Mouse (Mus musculus): ENCODE data around the gene Hist3h2ba. TPM values are rescaled to one million over a fixed set of nuclear protein-coding genes. Genes with fewer than 3 reads are reported as not detected.

Gene Hist3h2ba
- polyA plus RNA-seq, 1 experiment from 2014 or later = 29.9 TPM

DNA sequence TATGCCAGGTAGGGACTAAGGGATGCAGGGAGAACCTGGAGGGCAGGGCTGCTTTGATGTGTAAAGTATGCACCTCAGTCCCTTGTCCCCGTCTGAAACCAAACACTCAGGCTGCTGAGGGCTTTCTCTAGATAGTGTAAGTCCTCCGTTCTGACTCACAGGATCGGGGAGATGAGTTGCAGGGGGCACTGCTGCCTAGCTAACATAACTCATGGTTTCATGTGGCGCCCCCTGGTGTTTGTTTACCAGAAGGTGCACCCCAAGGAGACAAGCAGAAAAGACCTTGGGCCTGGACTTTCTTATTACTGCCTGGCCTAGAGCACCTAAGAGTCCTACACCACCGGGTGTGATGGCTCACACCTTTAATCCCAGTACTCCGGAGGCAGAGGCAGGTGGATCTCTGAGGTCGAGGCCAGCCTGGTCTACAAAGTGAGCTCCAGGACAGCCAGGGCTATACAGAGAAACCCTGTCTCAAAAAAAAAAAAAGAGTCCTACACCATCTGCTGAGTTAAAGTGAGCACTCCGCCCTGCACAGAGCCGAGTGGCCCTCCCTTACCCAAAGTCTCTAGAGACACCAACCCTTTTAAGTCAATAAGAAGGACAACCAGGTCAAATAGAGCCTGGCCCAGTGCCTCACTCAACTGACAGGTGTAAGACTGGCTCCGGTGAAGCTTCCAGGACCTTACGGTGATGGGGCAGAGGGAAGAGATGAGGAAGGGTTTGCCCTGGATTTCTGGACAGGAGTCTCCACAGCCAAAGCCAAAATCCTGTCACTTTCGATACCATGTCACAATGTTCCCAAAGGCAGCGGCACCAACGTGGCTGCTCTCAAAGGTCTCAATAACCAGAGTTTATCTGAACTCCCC lies 31.6 kb upstream of the Hist3h2ba start:
- Histone ChIP-seq H3K36me3 (ENCODE audit: control insufficient read depth, insufficient read depth, low read length) (no peaks in the 10 kb centered on the region), H3K9me3 (ENCODE audit: control insufficient read depth, low read length) (no peaks in the 10 kb centered on the region), H3K27me3 (ENCODE audit: control insufficient read depth, insufficient read depth, low read length) (no peaks in the 10 kb centered on the region), H3K4me2 (replicated peaks; ENCODE audit: low read depth, low read length) (no peak overlapping the region), H3K4me1 (ENCODE audit: control insufficient read depth, insufficient read depth, low read length) (peaks cover 6% of the 10 kb centered on the region; the same call in 1 of the 2 replicates), H3K4me3 (ENCODE audit: low read length) (no peak overlapping the region), H3K27ac (ENCODE audit: low read depth, low read length) (no peak overlapping the region), H3K9ac (ENCODE audit: low read depth, low read length) (no peak overlapping the region)
- WGBS = 54% methylated on average over 14 of the region's 14 CpGs
- no peak for ATAC-seq (ENCODE audit: low FRiP score, low TSS enrichment)

DNA sequence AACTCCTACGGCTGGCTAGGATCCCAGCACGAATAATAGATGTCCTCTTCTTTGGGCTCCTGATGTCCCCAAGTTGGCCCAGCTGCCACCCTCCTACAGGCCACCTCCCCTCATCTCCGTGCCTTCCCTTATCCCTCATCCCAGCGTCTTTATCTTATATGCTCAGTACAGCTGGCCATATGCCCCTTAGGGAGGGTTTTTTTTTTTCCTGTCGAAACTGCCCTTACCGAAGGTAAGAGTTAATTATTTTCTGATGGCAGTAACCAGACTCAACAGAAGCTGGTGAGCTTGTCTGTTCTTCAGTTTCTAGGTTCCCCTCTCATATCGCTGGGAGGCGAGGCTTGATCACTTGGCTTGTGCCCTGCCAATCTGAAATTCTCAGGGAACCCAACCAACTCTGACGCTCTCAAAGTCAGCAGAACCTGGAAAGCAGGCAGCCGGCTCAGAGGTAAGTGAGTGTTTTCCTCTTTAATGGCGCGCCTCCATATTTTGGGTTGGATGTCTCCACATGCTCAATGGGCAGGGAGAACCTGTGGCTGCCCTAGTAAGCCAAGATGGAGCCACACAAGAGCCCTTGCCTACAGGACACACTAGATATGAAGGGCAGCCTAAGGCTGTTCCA lies 30.9 kb upstream of the Hist3h2ba start, which contains the start of gene Btnl10:
TSS of gene Btnl10 (plus strand) at position 164 of the 622 bp plus-strand sequence.
- Histone ChIP-seq H3K27me3 (ENCODE audit: control insufficient read depth, insufficient read depth, low read length) (no peaks in the 10 kb centered on the region), H3K4me3 (ENCODE audit: low read length) (no peak within 1 kb of the TSS), H3K27ac (ENCODE audit: low read depth, low read length) (no peak within 1 kb of the TSS), H3K4me1 (ENCODE audit: control insufficient read depth, insufficient read depth, low read length) (peaks cover 6% of the 10 kb centered on the region; the same call in 1 of the 2 replicates), H3K9ac (ENCODE audit: low read depth, low read length) (no peak within 1 kb of the TSS), H3K9me3 (ENCODE audit: control insufficient read depth, low read length) (no peaks in the 10 kb centered on the region), H3K4me2 (replicated peaks; ENCODE audit: low read depth, low read length) (no peak within 1 kb of the TSS), H3K36me3 (ENCODE audit: control insufficient read depth, insufficient read depth, low read length) (no peaks in the 10 kb centered on the region)
- no peak for ATAC-seq (ENCODE audit: low FRiP score, low TSS enrichment)
- WGBS = 82% methylated on average over 12 of the region's 12 CpGs

DNA sequence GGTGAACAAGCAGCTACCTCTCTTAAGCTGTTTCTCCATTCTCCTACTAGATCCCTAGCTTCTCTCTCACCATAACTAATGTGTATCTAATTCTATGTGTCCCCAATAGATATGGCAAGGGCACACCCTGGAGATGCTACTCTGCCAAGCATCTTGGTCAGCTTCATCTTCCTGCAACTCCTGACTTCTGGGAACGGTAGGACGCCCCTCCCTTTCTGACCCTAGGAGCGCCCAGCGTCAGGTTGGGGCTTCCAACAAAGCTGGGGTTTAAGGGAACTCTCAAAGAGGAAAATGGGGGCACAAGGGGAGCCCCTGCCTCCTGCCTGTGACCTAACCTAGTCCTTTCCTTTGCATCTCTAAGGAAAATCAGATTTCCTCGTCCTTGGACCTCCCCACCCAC lies 30.0 kb upstream of the Hist3h2ba start:
- H3K4me3 ChIP-seq (ENCODE audit: low read length) = no peak overlapping the region
- no peaks in the 10 kb centered on the region for H3K9me3 ChIP-seq (ENCODE audit: control insufficient read depth, low read length)
- no peak overlapping the region for H3K27ac ChIP-seq (ENCODE audit: low read depth, low read length)
- H3K4me1 ChIP-seq (ENCODE audit: control insufficient read depth, insufficient read depth, low read length) = peaks cover 6% of the 10 kb centered on the region; the same call in 1 of the 2 replicates
- H3K36me3 ChIP-seq (ENCODE audit: control insufficient read depth, insufficient read depth, low read length) = no peaks in the 10 kb centered on the region
- no peaks in the 10 kb centered on the region for H3K27me3 ChIP-seq (ENCODE audit: control insufficient read depth, insufficient read depth, low read length)
- WGBS = 70% methylated on average over 5 of the region's 5 CpGs
- no peak overlapping the region for H3K9ac ChIP-seq (ENCODE audit: low read depth, low read length)
- no peak for ATAC-seq (ENCODE audit: low FRiP score, low TSS enrichment)
- no peak overlapping the region for H3K4me2 ChIP-seq (replicated peaks; ENCODE audit: low read depth, low read length)

GRCm38 (mm10) chr11:58922420-58922819 lies 26.3 kb upstream of the Hist3h2ba start:
- Histone ChIP-seq H3K4me1 (ENCODE audit: control insufficient read depth, insufficient read depth, low read length) (no peaks in the 10 kb centered on the region), H3K36me3 (ENCODE audit: control insufficient read depth, insufficient read depth, low read length) (no peaks in the 10 kb centered on the region), H3K4me2 (replicated peaks; ENCODE audit: low read depth, low read length) (no peak overlapping the region), H3K27ac (ENCODE audit: low read depth, low read length) (no peak overlapping the region), H3K9ac (ENCODE audit: low read depth, low read length) (no peak overlapping the region), H3K27me3 (ENCODE audit: control insufficient read depth, insufficient read depth, low read length) (no peaks in the 10 kb centered on the region), H3K9me3 (ENCODE audit: control insufficient read depth, low read length) (no peaks in the 10 kb centered on the region), H3K4me3 (ENCODE audit: low read length) (no peak overlapping the region)
- ATAC-seq (ENCODE audit: low FRiP score, low TSS enrichment) = no peak
- 81% methylated on average over 9 of the region's 9 CpGs for WGBS

DNA sequence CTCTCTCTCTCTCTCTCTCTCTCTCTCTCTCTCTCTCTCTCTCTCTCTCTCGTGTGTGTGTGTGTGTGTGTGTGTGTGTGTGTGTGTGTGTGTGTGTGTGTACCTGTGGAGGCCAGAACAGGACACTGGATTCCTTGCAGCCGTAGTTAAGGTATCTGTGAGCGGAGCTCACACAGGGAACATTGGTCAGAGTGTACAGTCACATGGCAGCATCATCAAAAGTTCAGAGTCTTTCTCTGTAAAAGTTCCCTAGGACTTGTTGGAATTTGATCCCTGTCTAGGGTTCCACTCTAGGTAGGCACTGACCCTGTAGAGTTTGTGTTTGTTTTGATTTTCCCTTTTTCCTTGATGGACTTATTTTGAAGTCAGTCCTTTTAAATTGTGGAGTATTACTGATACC lies 22.1 kb upstream of the Hist3h2ba start:
- H3K9me3 ChIP-seq (ENCODE audit: control insufficient read depth, low read length) = no peaks in the 10 kb centered on the region
- no peaks in the 10 kb centered on the region for H3K27me3 ChIP-seq (ENCODE audit: control insufficient read depth, insufficient read depth, low read length)
- H3K36me3 ChIP-seq (ENCODE audit: control insufficient read depth, insufficient read depth, low read length) = peaks cover 6% of the 10 kb centered on the region
- no peak overlapping the region for H3K4me2 ChIP-seq (replicated peaks; ENCODE audit: low read depth, low read length)
- no peak overlapping the region for H3K27ac ChIP-seq (ENCODE audit: low read depth, low read length)
- no peak overlapping the region for H3K4me3 ChIP-seq (ENCODE audit: low read length)
- no peaks in the 10 kb centered on the region for H3K4me1 ChIP-seq (ENCODE audit: control insufficient read depth, insufficient read depth, low read length)
- 84% methylated on average over 2 of the region's 3 CpGs for WGBS
- no peak overlapping the region for H3K9ac ChIP-seq (ENCODE audit: low read depth, low read length)
- no peak for ATAC-seq (ENCODE audit: low FRiP score, low TSS enrichment)

DNA sequence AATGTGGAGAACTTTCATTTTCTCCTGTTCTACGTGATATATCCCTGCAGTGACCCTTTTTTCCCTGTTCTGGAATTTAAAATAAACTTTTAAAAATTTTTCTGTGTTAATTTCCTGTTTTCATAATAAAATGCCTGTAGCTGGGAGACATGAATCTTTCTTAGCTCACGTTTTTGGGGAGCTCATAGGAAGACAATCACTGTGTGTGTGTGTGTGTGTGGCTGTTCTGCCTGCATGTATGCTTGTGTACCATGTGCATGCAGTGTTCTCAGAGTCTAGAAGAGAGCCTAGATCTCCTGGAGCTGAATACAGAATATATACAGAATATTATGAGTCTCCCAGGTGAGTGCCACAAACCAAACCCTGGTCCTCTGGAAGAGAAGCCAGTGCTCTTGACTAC lies 21.7 kb upstream of the Hist3h2ba start:
- Histone ChIP-seq H3K4me1 (ENCODE audit: control insufficient read depth, insufficient read depth, low read length) (no peaks in the 10 kb centered on the region), H3K36me3 (ENCODE audit: control insufficient read depth, insufficient read depth, low read length) (peaks cover 10% of the 10 kb centered on the region), H3K4me2 (replicated peaks; ENCODE audit: low read depth, low read length) (no peak overlapping the region), H3K4me3 (ENCODE audit: low read length) (no peak overlapping the region), H3K27me3 (ENCODE audit: control insufficient read depth, insufficient read depth, low read length) (no peaks in the 10 kb centered on the region), H3K9ac (ENCODE audit: low read depth, low read length) (no peak overlapping the region), H3K27ac (ENCODE audit: low read depth, low read length) (no peak overlapping the region), H3K9me3 (ENCODE audit: control insufficient read depth, low read length) (no peaks in the 10 kb centered on the region)
- no peak for ATAC-seq (ENCODE audit: low FRiP score, low TSS enrichment)
- WGBS = 74% methylated on average over 2 of the region's 2 CpGs

- H3K9me3 ChIP-seq (ENCODE audit: control insufficient read depth, low read length) = no peaks in the 10 kb centered on the region
- peak; percentile 48; the same call in 1 of the 2 replicates for ATAC-seq (ENCODE audit: low FRiP score, low TSS enrichment)
- 34% methylated on average over 20 of the region's 20 CpGs for WGBS
- H3K9ac ChIP-seq (ENCODE audit: low read depth, low read length) = no peak overlapping the region
- no peak overlapping the region for H3K27ac ChIP-seq (ENCODE audit: low read depth, low read length)
- no peaks in the 10 kb centered on the region for H3K27me3 ChIP-seq (ENCODE audit: control insufficient read depth, insufficient read depth, low read length)
- H3K4me2 ChIP-seq (replicated peaks; ENCODE audit: low read depth, low read length) = peak overlapping the region; percentile 12; the same call in 1 of the 2 replicates
- H3K36me3 ChIP-seq (ENCODE audit: control insufficient read depth, insufficient read depth, low read length) = peaks cover 20% of the 10 kb centered on the region
- H3K4me3 ChIP-seq (ENCODE audit: low read length) = peak overlapping the region; percentile 2; the same call in 1 of the 2 replicates
- no peaks in the 10 kb centered on the region for H3K4me1 ChIP-seq (ENCODE audit: control insufficient read depth, insufficient read depth, low read length)
Measured at GRCm38 (mm10) chr11:58927790-58928651, 20.7 kb upstream of the Hist3h2ba start.

GRCm38 (mm10) chr11:58929055-58929454 lies 19.7 kb upstream of the Hist3h2ba start:
- WGBS = 90% methylated on average over 4 of the region's 4 CpGs
- Histone ChIP-seq H3K27ac (ENCODE audit: low read depth, low read length) (no peak overlapping the region), H3K9me3 (ENCODE audit: control insufficient read depth, low read length) (no peaks in the 10 kb centered on the region), H3K4me2 (replicated peaks; ENCODE audit: low read depth, low read length) (no peak overlapping the region), H3K27me3 (ENCODE audit: control insufficient read depth, insufficient read depth, low read length) (no peaks in the 10 kb centered on the region), H3K36me3 (ENCODE audit: control insufficient read depth, insufficient read depth, low read length) (peaks cover 30% of the 10 kb centered on the region), H3K4me1 (ENCODE audit: control insufficient read depth, insufficient read depth, low read length) (no peaks in the 10 kb centered on the region), H3K4me3 (ENCODE audit: low read length) (no peak overlapping the region), H3K9ac (ENCODE audit: low read depth, low read length) (no peak overlapping the region)
- ATAC-seq (ENCODE audit: low FRiP score, low TSS enrichment) = no peak

Measured in kidney, embryonic 14.5 days (tissue).